Mouse (Mus musculus): ENCODE data around the gene Sept4. TPM values are rescaled to one million over a fixed set of nuclear protein-coding genes. Genes with fewer than 3 reads are reported as not detected.

Sept4 gene
- polyA plus RNA-seq, 1 experiment from 2014 or later = 11.6 TPM

- Histone ChIP-seq H3K9ac (no peak overlapping the region), H3K9me3 (replicated peaks) (no peaks in the 10 kb centered on the region), H3K27ac (ENCODE audit: poor library complexity, severe bottlenecking) (no peak overlapping the region), H3K27me3 (replicated peaks) (no peaks in the 10 kb centered on the region), H3K4me1 (replicated peaks) (no peaks in the 10 kb centered on the region), H3K4me2 (no peak overlapping the region), H3K4me3 (no peak overlapping the region), H3K36me3 (peaks cover 98% of the 10 kb centered on the region)
- 97% methylated on average over 9 of the region's 9 CpGs for WGBS
- no peak for ATAC-seq (ENCODE audit: insufficient number of reproducible peaks, low FRiP score)
Measured at GRCm38 (mm10) chr11:87602234-87602633, 33.5 kb downstream of the Sept4 start.

- no peak for ATAC-seq (ENCODE audit: insufficient number of reproducible peaks, low FRiP score)
Measured at GRCm38 (mm10) chr11:87603571-87603970, 34.9 kb downstream of the Sept4 start.

GRCm38 (mm10) chr11:87609264-87609663, 40.6 kb downstream of the Sept4 start:
- no peak overlapping the region for H3K4me3 ChIP-seq
- no peaks in the 10 kb centered on the region for H3K4me1 ChIP-seq (replicated peaks)
- H3K9me3 ChIP-seq (replicated peaks) = no peaks in the 10 kb centered on the region
- no peak overlapping the region for H3K4me2 ChIP-seq
- peaks cover 96% of the 10 kb centered on the region for H3K36me3 ChIP-seq
- no peak overlapping the region for H3K9ac ChIP-seq
- H3K27ac ChIP-seq (ENCODE audit: poor library complexity, severe bottlenecking) = no peak overlapping the region
- WGBS = 87% methylated on average over 7 of the region's 7 CpGs
- H3K27me3 ChIP-seq (replicated peaks) = no peaks in the 10 kb centered on the region
- ATAC-seq (ENCODE audit: insufficient number of reproducible peaks, low FRiP score) = no peak

More at GRCm38 (mm10) chr11:87603571-87603970, 34.9 kb downstream of the Sept4 start:
- Histone ChIP-seq H3K4me2 (no peak overlapping the region), H3K27ac (ENCODE audit: poor library complexity, severe bottlenecking) (no peak overlapping the region), H3K36me3 (peaks cover 98% of the 10 kb centered on the region), H3K4me1 (replicated peaks) (no peaks in the 10 kb centered on the region), H3K9me3 (replicated peaks) (no peaks in the 10 kb centered on the region), H3K4me3 (no peak overlapping the region), H3K27me3 (replicated peaks) (no peaks in the 10 kb centered on the region), H3K9ac (no peak overlapping the region)
- 96% methylated on average over 2 of the region's 2 CpGs for WGBS

GRCm38 (mm10) chr11:87611547-87611946, 42.8 kb downstream of the Sept4 start:
- Histone ChIP-seq H3K27me3 (replicated peaks) (no peaks in the 10 kb centered on the region), H3K4me3 (no peak overlapping the region), H3K4me1 (replicated peaks) (no peaks in the 10 kb centered on the region), H3K9ac (no peak overlapping the region), H3K27ac (ENCODE audit: poor library complexity, severe bottlenecking) (no peak overlapping the region), H3K4me2 (no peak overlapping the region), H3K9me3 (replicated peaks) (no peaks in the 10 kb centered on the region), H3K36me3 (peaks cover 95% of the 10 kb centered on the region)
- ATAC-seq (ENCODE audit: insufficient number of reproducible peaks, low FRiP score) = no peak
- WGBS = 92% methylated on average over 9 of the region's 9 CpGs

- Histone ChIP-seq H3K4me3 (no peak overlapping the region), H3K4me2 (no peak overlapping the region), H3K9me3 (replicated peaks) (peaks cover 9% of the 10 kb centered on the region; the same call in 1 of the 2 replicates), H3K9ac (no peak overlapping the region), H3K27ac (ENCODE audit: poor library complexity, severe bottlenecking) (no peak overlapping the region), H3K4me1 (replicated peaks) (0 out of 2 replicates have a peak, but pooled peaks cover 2% of the 10 kb centered on the region), H3K27me3 (replicated peaks) (no peaks in the 10 kb centered on the region), H3K36me3 (peaks cover 96% of the 10 kb centered on the region)
- ATAC-seq (ENCODE audit: insufficient number of reproducible peaks, low FRiP score) = no peak
- WGBS = 87% methylated on average over 7 of the region's 7 CpGs
Measured at GRCm38 (mm10) chr11:87613972-87614371, 45.3 kb downstream of the Sept4 start.

GRCm38 (mm10) chr11:87615551-87615950, 46.8 kb downstream of the Sept4 start:
- Histone ChIP-seq H3K27ac (ENCODE audit: poor library complexity, severe bottlenecking) (no peak overlapping the region), H3K36me3 (peaks cover 81% of the 10 kb centered on the region), H3K9me3 (replicated peaks) (peaks cover 9% of the 10 kb centered on the region; the same call in 1 of the 2 replicates), H3K9ac (no peak overlapping the region), H3K4me3 (no peak overlapping the region), H3K27me3 (replicated peaks) (no peaks in the 10 kb centered on the region), H3K4me1 (replicated peaks) (0 out of 2 replicates have a peak, but pooled peaks cover 2% of the 10 kb centered on the region), H3K4me2 (no peak overlapping the region)
- WGBS = 91% methylated on average over 5 of the region's 5 CpGs
- ATAC-seq (ENCODE audit: insufficient number of reproducible peaks, low FRiP score) = no peak

- 92% methylated on average over 2 of the region's 2 CpGs for WGBS
- H3K4me1 ChIP-seq (replicated peaks) = 0 out of 2 replicates have a peak, but pooled peaks cover 2% of the 10 kb centered on the region
- no peak overlapping the region for H3K9ac ChIP-seq
- no peak overlapping the region for H3K4me2 ChIP-seq
- H3K36me3 ChIP-seq = peaks cover 77% of the 10 kb centered on the region
- ATAC-seq (ENCODE audit: insufficient number of reproducible peaks, low FRiP score) = no peak
- no peak overlapping the region for H3K4me3 ChIP-seq
- peaks cover 9% of the 10 kb centered on the region; the same call in 1 of the 2 replicates for H3K9me3 ChIP-seq (replicated peaks)
- H3K27me3 ChIP-seq (replicated peaks) = no peaks in the 10 kb centered on the region
- H3K27ac ChIP-seq (ENCODE audit: poor library complexity, severe bottlenecking) = no peak overlapping the region
Measured at GRCm38 (mm10) chr11:87615952-87616351, 47.2 kb downstream of the Sept4 start.

- no peak within 1 kb of the TSS for H3K4me3 ChIP-seq
- no peak; the same call in 1 of the 2 replicates for ATAC-seq (ENCODE audit: insufficient number of reproducible peaks, low FRiP score)
- H3K9me3 ChIP-seq (replicated peaks) = peaks cover 9% of the 10 kb centered on the region; the same call in 1 of the 2 replicates
- no peak within 1 kb of the TSS for H3K9ac ChIP-seq
- H3K36me3 ChIP-seq = peaks cover 67% of the 10 kb centered on the region
- H3K27ac ChIP-seq (ENCODE audit: poor library complexity, severe bottlenecking) = no peak within 1 kb of the TSS
- 0 out of 2 replicates have a peak, but pooled peaks cover 2% of the 10 kb centered on the region for H3K4me1 ChIP-seq (replicated peaks)
- 88% methylated on average over 69 of the region's 69 CpGs for WGBS
- no peaks in the 10 kb centered on the region for H3K27me3 ChIP-seq (replicated peaks)
- H3K4me2 ChIP-seq = no peak within 1 kb of the TSS
Measured at GRCm38 (mm10) chr11:87616790-87617474, 48.2 kb downstream of the Sept4 start, which contains the start of gene Hsf5. Hsf5 (plus strand) TSS chr11:87617164.

GRCm38 (mm10) chr11:87617606-87618005, 48.9 kb downstream of the Sept4 start:
- no peak for ATAC-seq (ENCODE audit: insufficient number of reproducible peaks, low FRiP score)
- H3K4me1 ChIP-seq (replicated peaks) = 0 out of 2 replicates have a peak, but pooled peaks cover 2% of the 10 kb centered on the region
- no peak overlapping the region for H3K9ac ChIP-seq
- 90% methylated on average over 32 of the region's 32 CpGs for WGBS
- H3K9me3 ChIP-seq (replicated peaks) = peaks cover 9% of the 10 kb centered on the region; the same call in 1 of the 2 replicates
- H3K27ac ChIP-seq (ENCODE audit: poor library complexity, severe bottlenecking) = no peak overlapping the region
- H3K4me3 ChIP-seq = no peak overlapping the region
- H3K4me2 ChIP-seq = no peak overlapping the region
- peaks cover 61% of the 10 kb centered on the region for H3K36me3 ChIP-seq
- H3K27me3 ChIP-seq (replicated peaks) = no peaks in the 10 kb centered on the region

GRCm38 (mm10) chr11:87623160-87623559, 54.5 kb downstream of the Sept4 start:
- WGBS = 68% methylated on average over 4 of the region's 4 CpGs
- H3K36me3 ChIP-seq = peaks cover 41% of the 10 kb centered on the region
- no peak overlapping the region for H3K4me2 ChIP-seq
- no peaks in the 10 kb centered on the region for H3K9me3 ChIP-seq (replicated peaks)
- no peak overlapping the region for H3K9ac ChIP-seq
- H3K4me3 ChIP-seq = no peak overlapping the region
- no peaks in the 10 kb centered on the region for H3K27me3 ChIP-seq (replicated peaks)
- no peak overlapping the region for H3K27ac ChIP-seq (ENCODE audit: poor library complexity, severe bottlenecking)
- H3K4me1 ChIP-seq (replicated peaks) = no peaks in the 10 kb centered on the region
- no peak for ATAC-seq (ENCODE audit: insufficient number of reproducible peaks, low FRiP score)

- WGBS = 26% methylated on average over 10 of the region's 10 CpGs
- no peak for ATAC-seq (ENCODE audit: insufficient number of reproducible peaks, low FRiP score)
- no peaks in the 10 kb centered on the region for H3K27me3 ChIP-seq (replicated peaks)
- H3K36me3 ChIP-seq = peaks cover 14% of the 10 kb centered on the region
- no peaks in the 10 kb centered on the region for H3K9me3 ChIP-seq (replicated peaks)
- H3K9ac ChIP-seq = no peak overlapping the region
- H3K4me1 ChIP-seq (replicated peaks) = peaks cover 7% of the 10 kb centered on the region; the same call in 1 of the 2 replicates
- H3K4me3 ChIP-seq = no peak overlapping the region
- H3K27ac ChIP-seq (ENCODE audit: poor library complexity, severe bottlenecking) = no peak overlapping the region
- peak overlapping the region; percentile 21; the same call in 1 of the 2 replicates for H3K4me2 ChIP-seq
Measured at GRCm38 (mm10) chr11:87629859-87630258, 61.2 kb downstream of the Sept4 start.

Data from heart, embryonic 12.5 days (tissue).